Mouse (Mus musculus): ENCODE measurements around the gene Gm7980. TPM values are rescaled to one million over a fixed set of nuclear protein-coding genes. Genes with fewer than 3 reads are reported as not detected.

Gene Gm7980
- 0.27 TPM for polyA plus RNA-seq (2014; fragmentation: Illumina TruSeq; extraction: RNeasy Lipid Tissue Mini Kit (QIAGEN cat#74804); ENCODE audit: low read depth, low replicate concordance)

GRCm38 (mm10) chr14:41907190-41907589 lies at the start of gene Gm7980:
Gm7980 (minus strand) TSS chr14:41907290.

DNA sequence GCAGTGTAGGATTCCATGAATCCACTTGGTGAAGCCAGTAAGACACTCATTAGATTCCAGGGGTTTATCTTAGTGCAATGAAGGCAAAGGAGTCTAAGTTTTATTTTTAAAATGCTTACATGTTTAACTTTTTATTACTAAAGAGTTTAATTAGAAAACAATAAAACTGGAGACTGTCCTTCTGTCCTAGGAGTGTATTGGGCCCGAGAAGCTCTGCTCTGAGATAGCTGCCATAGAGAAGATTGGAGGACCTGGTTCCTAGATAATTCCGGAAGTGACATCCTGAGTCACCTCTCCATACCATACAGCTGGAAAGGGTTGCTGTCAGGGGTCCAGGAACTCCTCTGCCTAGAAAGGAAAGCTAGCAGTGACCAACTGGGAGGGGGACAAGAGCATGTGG lies 36.6 kb upstream of the Gm7980 start, which contains the start of gene 1700024B05Rik:
TSS of gene 1700024B05Rik (plus strand) at position 301 of the 400 bp plus-strand sequence.

DNA sequence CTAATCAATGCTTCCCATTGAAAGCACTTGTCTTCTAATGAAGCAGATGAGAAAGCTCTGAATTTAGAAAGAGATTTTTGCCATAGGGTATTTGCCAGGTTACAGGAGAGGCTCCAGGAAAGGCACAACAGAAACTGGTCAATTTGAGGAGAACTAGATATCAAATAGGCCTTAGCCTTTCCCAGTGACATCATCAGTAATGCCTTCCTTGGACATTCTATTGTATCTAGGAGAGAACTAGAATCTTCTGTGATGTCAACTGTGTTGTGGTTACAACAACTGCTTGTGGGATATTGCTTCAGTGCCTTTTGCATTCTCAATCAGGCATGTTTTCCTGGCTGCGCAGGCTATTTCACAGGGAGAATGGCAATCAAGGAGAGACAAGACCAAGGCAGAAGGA lies 17.6 kb upstream of the Gm7980 start, which contains the start of gene 1700049E17Rik1:
TSS of gene 1700049E17Rik1 (plus strand) at position 301 of the 400 bp plus-strand sequence.

Other genes with a start within 250 kb of the Gm7980 start
- gene Gm8068, start 205.4 kb downstream of the Gm7980 start, polyA plus RNA-seq (2014; fragmentation: Illumina TruSeq; extraction: RNeasy Lipid Tissue Mini Kit (QIAGEN cat#74804); ENCODE audit: low read depth, low replicate concordance) = 2.9 TPM
- 1.7 TPM for gene Gm7929, start 156.7 kb downstream of the Gm7980 start, polyA plus RNA-seq (2014; fragmentation: Illumina TruSeq; extraction: RNeasy Lipid Tissue Mini Kit (QIAGEN cat#74804); ENCODE audit: low read depth, low replicate concordance)
- gene Gm47189, start 134.8 kb downstream of the Gm7980 start, polyA plus RNA-seq (2014; fragmentation: Illumina TruSeq; extraction: RNeasy Lipid Tissue Mini Kit (QIAGEN cat#74804); ENCODE audit: low read depth, low replicate concordance) = 122 TPM
- not detected for gene 1700049E17Rik1, start 17.7 kb upstream of the Gm7980 start, polyA plus RNA-seq (2014; fragmentation: Illumina TruSeq; extraction: RNeasy Lipid Tissue Mini Kit (QIAGEN cat#74804); ENCODE audit: low read depth, low replicate concordance)
- 18.1 TPM for gene 1700024B05Rik, start 36.7 kb upstream of the Gm7980 start, polyA plus RNA-seq (2014; fragmentation: Illumina TruSeq; extraction: RNeasy Lipid Tissue Mini Kit (QIAGEN cat#74804); ENCODE audit: low read depth, low replicate concordance)
- 1.7 TPM for gene Gm6401, start 60.6 kb upstream of the Gm7980 start, polyA plus RNA-seq (2014; fragmentation: Illumina TruSeq; extraction: RNeasy Lipid Tissue Mini Kit (QIAGEN cat#74804); ENCODE audit: low read depth, low replicate concordance)
- gene Gm3543, start 76.0 kb upstream of the Gm7980 start, polyA plus RNA-seq (2014; fragmentation: Illumina TruSeq; extraction: RNeasy Lipid Tissue Mini Kit (QIAGEN cat#74804); ENCODE audit: low read depth, low replicate concordance) = 85.3 TPM
- gene Gm7951, start 210.1 kb upstream of the Gm7980 start, polyA plus RNA-seq (2014; fragmentation: Illumina TruSeq; extraction: RNeasy Lipid Tissue Mini Kit (QIAGEN cat#74804); ENCODE audit: low read depth, low replicate concordance) = not detected